Mouse (Mus musculus) ES-E14 (cell line): ENCODE measurements at regions not wholly inside any gene's neighbourhood (a gene's known extent, or its start where the extent isn't known, plus 50 kb on each side); places are given as distances from the start of the nearest gene placed in this dataset.

Experiments used
- CHD2 ChIP-seq: IDR thresholded peaks from 2 replicates; pipeline ENCODE4 v1.6.1; 2014; ENCODE audit warnings: mild to moderate bottlenecking, low read depth, low read length, inconsistent platforms
- HCFC1 ChIP-seq: IDR thresholded peaks from 2 replicates; pipeline ENCODE4 v1.6.1; 2012; ENCODE audit warnings: low read length, inconsistent platforms, borderline replicate concordance; ENCODE audit not compliant: insufficient read depth

GRCm38 (mm10) chr10:66925553-66926127 is 170.3 kb upstream of the Jmjd1c start:
- TF ChIP-seq CHD2: no peak
- TF ChIP-seq HCFC1: no peak
